Mouse (Mus musculus): ENCODE measurements at regions not wholly inside any gene's neighbourhood (a gene's known extent, or its start where the extent isn't known, plus 50 kb on each side); places are given as distances from the start of the nearest gene placed in this dataset.

DNA sequence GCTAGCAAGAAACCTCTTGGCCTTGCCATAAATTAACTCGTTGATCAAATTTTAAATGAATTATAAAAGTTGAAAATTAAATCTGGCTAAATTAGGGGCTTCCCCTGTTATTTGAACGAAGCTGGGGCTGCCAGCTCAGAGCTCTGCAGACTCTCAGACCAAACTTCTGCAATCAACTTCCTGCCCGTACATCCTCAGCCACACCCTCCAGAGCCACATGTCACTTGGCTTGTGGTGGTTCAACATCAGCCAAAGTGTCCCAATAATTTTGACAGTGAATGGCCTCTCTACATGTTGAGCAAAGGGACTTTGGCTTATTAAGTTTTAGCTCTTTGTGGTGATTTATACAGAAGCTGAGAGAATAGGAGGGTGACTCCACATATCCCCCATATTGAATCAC lies 242.8 kb upstream of the Irx3 start:
- Histone ChIP-seq H3K4me3 (no peak overlapping the region), H3K27me3 (ENCODE audit: control insufficient read depth, insufficient read depth, insufficient read length) (no peaks in the 10 kb centered on the region), H3K79me2 (ENCODE audit: control insufficient read depth, insufficient read depth) (no peaks in the 10 kb centered on the region), H3ac (ENCODE audit: control insufficient read depth, insufficient read length) (no peak overlapping the region), H3K4me2 (ENCODE audit: low read depth) (no peak overlapping the region), H3K36me3 (ENCODE audit: control insufficient read depth, insufficient read depth) (no peaks in the 10 kb centered on the region)
- TF ChIP-seq MYOG (IDR thresholded peaks at IDR 0.05; ENCODE audit: control insufficient read depth in 1 of 3, insufficient read depth in 1 of 3, insufficient read length in 2 of 3, low read depth in 2 of 3) (no peak), POLR2AphosphoS2 (IDR thresholded peaks at IDR 0.05; ENCODE audit: insufficient read length, low read depth) (no peak), E2F4 (IDR thresholded peaks at IDR 0.05; ENCODE audit: insufficient read depth) (no peak), MYOD1 (IDR thresholded peaks at IDR 0.05; ENCODE audit: control insufficient read depth in 1 of 3, insufficient read length in 2 of 3, low read depth in 2 of 3) (no peak), TCF12 (IDR thresholded peaks at IDR 0.05; ENCODE audit: insufficient read depth, poor library complexity, severe bottlenecking) (no peak), POLR2A (IDR thresholded peaks at IDR 0.05; ENCODE audit: insufficient read length, low read depth) (no peak), REST (IDR thresholded peaks at IDR 0.05; ENCODE audit: insufficient read depth, insufficient read length) (no peak), USF1 (IDR thresholded peaks at IDR 0.05; ENCODE audit: low read depth) (no peak), TCF3 (IDR thresholded peaks at IDR 0.05; ENCODE audit: insufficient read length, low read depth) (no peak)

DNA sequence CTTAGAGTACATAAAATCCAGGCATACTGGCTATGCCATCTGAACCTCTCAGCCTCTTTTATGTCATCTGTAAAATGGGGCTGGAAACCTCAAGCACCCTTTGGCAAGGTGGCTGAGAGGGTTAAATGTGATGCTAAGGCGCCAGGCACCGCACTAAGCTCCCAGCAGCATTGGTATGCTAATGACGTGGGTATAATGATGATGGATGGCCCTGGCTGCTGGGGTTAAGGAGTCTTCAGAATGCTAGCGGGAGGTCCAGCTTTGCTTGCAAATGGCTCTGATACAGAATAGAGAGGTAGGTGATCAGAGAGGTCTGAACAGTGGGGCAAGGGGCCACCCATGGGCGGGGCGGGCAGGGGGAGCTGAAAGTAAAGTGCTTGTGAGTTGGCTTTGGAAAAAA lies 241.1 kb upstream of the Irx3 start:
- no peaks in the 10 kb centered on the region for H3K79me2 ChIP-seq (ENCODE audit: control insufficient read depth, insufficient read depth)

GRCm38 (mm10) chr8:92029954-92030353 lies 228.1 kb upstream of the Irx3 start:
- Histone ChIP-seq H3K79me2 (ENCODE audit: control insufficient read depth, insufficient read depth) (no peaks in the 10 kb centered on the region), H3K27me3 (ENCODE audit: control insufficient read depth, insufficient read depth, insufficient read length) (no peaks in the 10 kb centered on the region), H3K4me2 (ENCODE audit: low read depth) (no peak overlapping the region), H3K36me3 (ENCODE audit: control insufficient read depth, insufficient read depth) (no peaks in the 10 kb centered on the region), H3ac (ENCODE audit: control insufficient read depth, insufficient read length) (no peak overlapping the region), H3K4me3 (no peak overlapping the region)
- TF ChIP-seq MYOD1 (IDR thresholded peaks at IDR 0.05; ENCODE audit: control insufficient read depth in 1 of 3, insufficient read length in 2 of 3, low read depth in 2 of 3) (no peak), TCF3 (IDR thresholded peaks at IDR 0.05; ENCODE audit: insufficient read length, low read depth) (no peak), TCF12 (IDR thresholded peaks at IDR 0.05; ENCODE audit: insufficient read depth, poor library complexity, severe bottlenecking) (no peak), POLR2A (IDR thresholded peaks at IDR 0.05; ENCODE audit: insufficient read length, low read depth) (no peak), REST (IDR thresholded peaks at IDR 0.05; ENCODE audit: insufficient read depth, insufficient read length) (no peak), MAX (IDR thresholded peaks at IDR 0.05; ENCODE audit: low read depth) (no peak), POLR2AphosphoS2 (IDR thresholded peaks at IDR 0.05; ENCODE audit: insufficient read length, low read depth) (no peak), MYOG (IDR thresholded peaks at IDR 0.05; ENCODE audit: control insufficient read depth in 1 of 3, insufficient read depth in 1 of 3, insufficient read length in 2 of 3, low read depth in 2 of 3) (no peak), CEBPB (IDR thresholded peaks at IDR 0.05; ENCODE audit: insufficient read depth, poor library complexity, severe bottlenecking) (no peak)

More for the DNA sequence above, 241.1 kb upstream of the Irx3 start:
- Histone ChIP-seq H3K36me3 (ENCODE audit: control insufficient read depth, insufficient read depth) (no peaks in the 10 kb centered on the region), H3ac (ENCODE audit: control insufficient read depth, insufficient read length) (no peak overlapping the region), H3K4me3 (no peak overlapping the region), H3K27me3 (ENCODE audit: control insufficient read depth, insufficient read depth, insufficient read length) (no peaks in the 10 kb centered on the region), H3K4me2 (ENCODE audit: low read depth) (no peak overlapping the region)
- TF ChIP-seq MAX (IDR thresholded peaks at IDR 0.05; ENCODE audit: low read depth) (no peak), CEBPB (IDR thresholded peaks at IDR 0.05; ENCODE audit: insufficient read depth, poor library complexity, severe bottlenecking) (no peak), POLR2AphosphoS2 (IDR thresholded peaks at IDR 0.05; ENCODE audit: insufficient read length, low read depth) (no peak), REST (IDR thresholded peaks at IDR 0.05; ENCODE audit: insufficient read depth, insufficient read length) (no peak), E2F4 (IDR thresholded peaks at IDR 0.05; ENCODE audit: insufficient read depth) (no peak), MYOD1 (IDR thresholded peaks at IDR 0.05; ENCODE audit: control insufficient read depth in 1 of 3, insufficient read length in 2 of 3, low read depth in 2 of 3) (no peak), TCF12 (IDR thresholded peaks at IDR 0.05; ENCODE audit: insufficient read depth, poor library complexity, severe bottlenecking) (no peak), SRF (IDR thresholded peaks at IDR 0.05; ENCODE audit: control insufficient read depth, insufficient read length, low read depth) (no peak), MYOG (IDR thresholded peaks at IDR 0.05; ENCODE audit: control insufficient read depth in 1 of 3, insufficient read depth in 1 of 3, insufficient read length in 2 of 3, low read depth in 2 of 3) (no peak), TCF3 (IDR thresholded peaks at IDR 0.05; ENCODE audit: insufficient read length, low read depth) (no peak), POLR2A (IDR thresholded peaks at IDR 0.05; ENCODE audit: insufficient read length, low read depth) (no peak), USF1 (IDR thresholded peaks at IDR 0.05; ENCODE audit: low read depth) (no peak)

DNA sequence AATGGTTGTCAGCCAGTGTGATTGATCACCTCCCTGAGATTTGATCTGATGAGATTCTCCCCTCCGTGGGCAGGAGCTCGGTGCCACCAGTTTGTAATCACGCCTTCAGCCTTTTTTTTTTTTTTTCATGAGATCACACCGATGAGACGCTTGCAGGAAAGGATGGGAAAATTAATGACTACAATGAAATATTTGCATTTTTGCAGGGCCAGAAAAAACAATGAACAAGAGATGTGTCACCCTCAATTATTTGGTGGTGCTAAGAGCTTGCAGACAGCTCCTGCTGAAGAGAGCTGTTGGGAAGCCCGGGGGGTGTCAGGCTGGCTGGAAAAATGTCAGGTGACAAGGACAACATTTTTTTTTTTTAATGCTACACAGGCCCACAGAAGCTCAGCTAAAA lies 227.6 kb upstream of the Irx3 start:
- H3K36me3 ChIP-seq (ENCODE audit: control insufficient read depth, insufficient read depth) = no peaks in the 10 kb centered on the region
- no peak overlapping the region for H3ac ChIP-seq (ENCODE audit: control insufficient read depth, insufficient read length)
- H3K4me3 ChIP-seq = no peak overlapping the region
- no peak overlapping the region for H3K4me2 ChIP-seq (ENCODE audit: low read depth)
- TF ChIP-seq REST (IDR thresholded peaks at IDR 0.05; ENCODE audit: insufficient read depth, insufficient read length) = no peak
- no peak for TF ChIP-seq POLR2A (IDR thresholded peaks at IDR 0.05; ENCODE audit: insufficient read length, low read depth)
- no peak for TF ChIP-seq TCF3 (IDR thresholded peaks at IDR 0.05; ENCODE audit: insufficient read length, low read depth)
- no peak for TF ChIP-seq MYOG (IDR thresholded peaks at IDR 0.05; ENCODE audit: control insufficient read depth in 1 of 3, insufficient read depth in 1 of 3, insufficient read length in 2 of 3, low read depth in 2 of 3)
- TF ChIP-seq E2F4 (IDR thresholded peaks at IDR 0.05; ENCODE audit: insufficient read depth) = no peak
- no peak for TF ChIP-seq SRF (IDR thresholded peaks at IDR 0.05; ENCODE audit: control insufficient read depth, insufficient read length, low read depth)
- TF ChIP-seq MYOD1 (IDR thresholded peaks at IDR 0.05; ENCODE audit: control insufficient read depth in 1 of 3, insufficient read length in 2 of 3, low read depth in 2 of 3) = no peak
- TF ChIP-seq MAX (IDR thresholded peaks at IDR 0.05; ENCODE audit: low read depth) = no peak
- no peak for TF ChIP-seq USF1 (IDR thresholded peaks at IDR 0.05; ENCODE audit: low read depth)
- no peak for TF ChIP-seq CEBPB (IDR thresholded peaks at IDR 0.05; ENCODE audit: insufficient read depth, poor library complexity, severe bottlenecking)
- no peak for TF ChIP-seq TCF12 (IDR thresholded peaks at IDR 0.05; ENCODE audit: insufficient read depth, poor library complexity, severe bottlenecking)
- TF ChIP-seq POLR2AphosphoS2 (IDR thresholded peaks at IDR 0.05; ENCODE audit: insufficient read length, low read depth) = no peak
- H3K27me3 ChIP-seq (ENCODE audit: control insufficient read depth, insufficient read depth, insufficient read length) = no peaks in the 10 kb centered on the region
- no peaks in the 10 kb centered on the region for H3K79me2 ChIP-seq (ENCODE audit: control insufficient read depth, insufficient read depth)
